Mouse (Mus musculus): ENCODE measurements around the gene Spag17.

DNA sequence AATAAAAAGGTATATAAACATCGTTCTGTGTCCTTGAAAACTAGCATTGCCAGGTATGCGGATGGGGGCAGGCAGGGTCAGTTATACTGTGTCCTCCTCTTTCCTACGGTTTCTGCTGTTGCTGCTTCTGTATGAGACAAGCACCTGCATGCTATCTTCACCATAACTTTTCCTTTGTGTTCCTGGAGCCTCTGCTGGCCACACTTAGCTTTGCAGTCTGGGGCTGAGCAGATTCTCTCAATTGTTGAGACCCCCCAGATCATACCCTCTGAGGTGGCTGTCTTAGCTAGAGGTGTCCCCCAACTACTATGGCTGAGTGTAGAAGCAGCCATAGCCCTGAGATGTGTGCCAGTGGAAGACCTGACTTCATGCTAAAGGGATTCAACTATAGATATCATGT is 37.7 kb downstream of the Spag17 start:
- TF ChIP-seq CTCF (IDR thresholded peaks at IDR 0.05; ENCODE audit: borderline replicate concordance, extremely low read depth, insufficient read depth, insufficient read length) (peak; percentile 19; the same call in 1 of the 2 replicates), POLR2A (IDR thresholded peaks at IDR 0.05; ENCODE audit: borderline replicate concordance, extremely low read depth, insufficient read depth, insufficient read length, poor library complexity, severe bottlenecking) (no peak)

All from brain, embryonic 14.5 days (tissue).